Mouse (Mus musculus): ENCODE results near the gene Map3k15.

GRCm38 (mm10) chrX:159963273-159963672, 25.0 kb upstream of the Map3k15 start:
- TF ChIP-seq POLR2AphosphoS2 (IDR thresholded peaks at IDR 0.05; ENCODE audit: insufficient read length, low read depth), result no peak
- TF ChIP-seq POLR2A (IDR thresholded peaks at IDR 0.05; ENCODE audit: insufficient read length, low read depth), result no peak
- TF ChIP-seq MYOG (IDR thresholded peaks at IDR 0.05; ENCODE audit: control insufficient read depth in 1 of 3, insufficient read depth in 1 of 3, insufficient read length in 2 of 3, low read depth in 2 of 3), result no peak

All from myocyte (in vitro differentiated cells).